Mouse (Mus musculus): ENCODE results near the gene Myo5a.

Myo5a gene

DNA sequence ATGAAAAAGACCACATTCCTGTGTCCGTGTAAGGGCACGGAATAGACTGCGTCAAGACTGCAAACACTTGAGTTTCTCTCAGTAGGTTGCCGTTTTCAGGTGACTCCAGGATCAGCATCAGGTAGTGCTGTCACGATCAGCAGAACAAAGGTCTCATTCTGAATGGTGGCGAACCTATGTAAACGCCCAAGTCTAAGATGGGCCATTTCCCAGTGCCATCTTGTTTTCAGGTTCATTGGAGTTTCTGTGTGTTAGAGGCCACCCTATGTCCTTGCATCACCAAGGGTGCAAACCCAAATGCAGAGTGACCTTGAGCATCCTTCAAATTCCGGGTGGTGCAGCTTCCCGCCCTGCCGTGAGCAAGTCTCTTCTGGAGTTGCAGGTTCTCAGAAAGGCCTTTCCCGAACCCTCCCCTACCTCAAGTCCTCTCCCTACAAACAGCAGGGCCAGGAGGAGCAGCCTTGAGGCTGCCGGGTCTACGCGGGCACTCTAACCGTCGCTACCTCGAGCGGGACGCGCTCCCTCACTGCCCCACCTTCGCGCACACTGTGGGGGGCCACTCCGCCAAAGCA, at the start of gene Myo5a:
Myo5a (plus strand) TSS at position 559 of the 572 bp plus-strand sequence.
- DNase-seq = no peak

DNA sequence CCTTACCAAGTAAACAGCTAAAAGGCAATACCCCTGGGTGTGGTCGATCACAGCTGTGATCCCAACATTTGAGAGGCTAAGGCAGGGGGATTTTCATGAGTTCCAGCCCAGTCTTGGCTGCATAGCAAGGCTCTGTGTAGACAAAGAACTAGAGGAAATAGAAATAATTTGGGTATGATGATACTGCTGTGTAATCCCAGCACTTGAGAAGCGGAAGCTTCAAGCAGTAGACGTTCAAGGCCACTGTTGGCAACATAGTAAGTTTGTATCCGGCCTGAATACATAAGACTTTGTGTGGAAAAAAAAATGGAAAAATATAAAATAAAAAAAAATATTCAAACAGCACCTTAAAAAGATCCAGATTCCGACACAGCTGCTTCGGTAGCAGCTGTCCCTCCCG, 48.3 kb upstream of the Myo5a start:
- no peak for DNase-seq

DNA sequence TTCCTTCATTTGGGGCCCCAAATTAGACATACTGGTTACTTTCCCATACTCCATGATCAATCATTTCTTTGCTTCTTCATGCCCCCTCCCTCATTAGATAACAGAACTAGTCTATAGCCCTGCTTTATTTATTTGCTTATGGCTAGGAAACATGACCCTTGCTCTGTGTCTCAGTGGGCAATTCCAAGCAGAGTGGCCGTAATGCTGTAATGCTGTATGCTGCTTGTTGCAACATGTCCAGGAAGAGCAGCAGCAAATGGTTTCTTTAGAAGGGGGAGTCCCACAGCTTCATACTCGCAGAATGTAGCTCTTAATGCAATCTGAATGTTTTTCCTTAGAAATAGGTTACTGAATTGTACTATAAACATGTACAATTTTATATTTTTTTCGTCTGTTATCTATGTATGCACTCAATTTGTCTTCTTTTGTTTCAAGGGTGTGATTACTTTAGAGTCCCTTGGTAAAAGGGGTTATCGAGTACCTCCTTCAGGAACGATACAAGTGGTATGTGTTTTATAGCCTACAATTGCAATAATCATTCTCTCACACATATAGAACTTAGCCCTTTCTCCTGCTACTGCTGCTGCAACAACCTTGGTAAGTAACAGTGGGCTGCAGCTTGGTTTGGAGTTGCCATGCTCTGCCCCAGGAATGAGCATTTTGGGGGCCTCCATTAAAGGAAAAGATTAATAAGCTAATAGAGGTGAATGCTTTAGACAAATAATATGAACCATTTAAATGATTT, 47.5 kb upstream of the Myo5a start:
- no peak for DNase-seq

DNA sequence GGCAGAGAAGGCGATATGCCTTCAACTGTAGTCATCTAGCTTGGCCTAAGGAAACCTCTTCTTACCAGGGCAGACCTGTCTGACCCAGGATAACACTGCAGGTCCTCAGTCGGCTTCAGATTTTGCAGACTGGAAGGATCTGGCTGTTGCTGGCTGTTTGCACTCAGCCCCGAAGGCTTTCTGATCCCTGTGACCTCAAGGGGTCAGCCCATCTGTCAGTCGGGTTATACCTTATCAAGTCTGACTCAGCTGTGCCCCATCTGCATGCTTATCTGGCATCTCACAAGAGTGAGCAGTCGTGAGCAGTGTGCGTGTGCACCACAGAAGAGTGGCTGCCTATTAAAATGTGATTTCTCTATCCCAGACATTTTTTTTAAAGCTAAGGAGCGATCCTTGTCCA, 46.7 kb upstream of the Myo5a start:
- no peak for DNase-seq

DNA sequence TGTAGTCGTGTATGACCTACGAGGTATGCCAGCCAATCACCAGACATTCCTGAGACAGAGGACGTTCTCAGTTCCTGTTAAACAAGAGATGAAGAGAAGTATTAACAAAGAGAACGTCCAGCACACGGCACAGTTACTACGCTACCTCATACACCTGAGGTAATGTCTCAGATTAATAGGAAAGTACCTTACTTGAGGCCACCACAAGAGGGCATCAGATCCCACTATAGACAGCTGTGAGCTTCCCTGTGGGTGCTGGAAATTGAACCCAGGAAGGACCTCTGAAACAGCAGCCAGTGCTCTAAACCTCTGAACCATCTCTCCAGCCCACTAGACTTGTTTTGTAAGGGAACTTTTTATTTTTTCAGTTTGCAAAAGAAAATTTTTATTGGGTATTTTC, 45.1 kb upstream of the Myo5a start:
- no peak for DNase-seq

DNA sequence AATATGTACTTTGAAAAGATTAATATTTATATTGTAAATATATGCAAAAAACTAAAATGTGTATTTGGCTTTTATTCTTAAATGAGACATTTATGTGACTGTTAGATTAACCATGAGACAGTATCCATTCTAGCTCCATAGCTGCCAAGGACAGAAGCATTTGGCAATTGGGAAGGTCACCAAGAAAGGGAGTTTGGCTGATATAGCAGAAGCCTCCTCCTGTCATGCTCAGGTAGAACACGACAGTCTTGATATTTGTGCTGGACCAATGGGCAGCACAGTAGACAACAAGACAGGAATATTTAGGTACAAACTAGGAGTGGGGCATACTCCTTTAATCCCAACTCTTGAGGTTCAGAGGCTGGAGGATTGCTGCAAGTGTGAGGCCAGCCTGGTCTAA, 38.4 kb upstream of the Myo5a start:
- DNase-seq = no peak

DNA sequence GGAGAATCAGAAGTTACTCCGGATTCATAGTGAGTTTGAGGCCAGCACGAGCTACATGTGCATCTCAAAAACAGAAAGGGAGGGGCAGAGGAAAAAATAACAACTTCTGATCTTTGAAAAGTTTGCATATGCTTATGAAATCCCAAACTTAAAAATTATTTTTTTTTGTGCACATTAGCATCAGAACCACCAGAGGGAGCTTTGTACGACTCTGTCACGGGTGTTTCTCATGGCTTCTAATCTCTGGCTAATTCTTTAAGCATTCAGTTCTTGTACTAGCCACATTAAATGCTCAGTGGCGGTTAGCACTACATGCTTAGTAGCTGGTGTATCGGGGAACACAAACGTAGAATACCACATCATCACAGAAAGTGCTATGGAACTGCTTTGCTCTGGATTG, 37.7 kb upstream of the Myo5a start:
- no peak for DNase-seq

DNA sequence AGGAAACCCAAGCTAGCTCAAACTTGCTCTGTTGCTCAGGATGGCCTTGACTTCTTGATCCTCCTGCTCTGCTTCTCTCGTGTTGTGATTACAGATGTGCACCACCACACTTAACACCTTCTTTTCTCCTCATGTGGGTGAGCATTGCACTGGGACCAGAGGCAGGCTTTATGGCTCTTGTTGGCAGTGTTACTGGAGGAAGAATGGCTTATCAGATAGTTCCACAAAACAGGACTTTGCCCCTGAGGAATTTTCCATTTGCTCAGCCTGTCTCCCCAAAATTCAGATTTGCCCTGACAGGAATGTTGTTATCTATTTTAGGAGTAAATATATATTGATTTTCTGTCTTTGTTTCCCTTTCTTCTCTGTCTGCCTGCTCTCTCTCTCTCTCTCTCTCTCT, 36.1 kb upstream of the Myo5a start:
- no peak for DNase-seq

DNA sequence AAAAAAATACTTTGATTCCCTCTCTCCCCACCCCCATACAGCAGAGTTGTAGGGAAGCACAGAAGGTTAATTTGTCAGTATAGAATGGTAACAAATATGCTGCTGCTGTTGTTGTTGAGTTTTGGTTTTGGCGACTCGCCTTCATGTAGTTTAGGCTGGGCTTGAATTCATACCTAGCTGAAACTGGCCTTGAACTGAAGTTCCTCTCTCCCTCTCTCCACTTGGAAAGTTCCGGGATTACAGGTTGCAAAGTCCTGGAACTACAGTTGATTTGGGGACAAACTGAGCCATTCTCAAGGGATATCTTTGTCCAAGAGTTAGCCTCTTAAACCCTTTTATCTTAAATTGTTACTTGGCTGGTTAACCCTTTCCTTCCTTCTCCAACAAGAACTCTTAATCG, 34.9 kb upstream of the Myo5a start:
- no peak for DNase-seq

DNA sequence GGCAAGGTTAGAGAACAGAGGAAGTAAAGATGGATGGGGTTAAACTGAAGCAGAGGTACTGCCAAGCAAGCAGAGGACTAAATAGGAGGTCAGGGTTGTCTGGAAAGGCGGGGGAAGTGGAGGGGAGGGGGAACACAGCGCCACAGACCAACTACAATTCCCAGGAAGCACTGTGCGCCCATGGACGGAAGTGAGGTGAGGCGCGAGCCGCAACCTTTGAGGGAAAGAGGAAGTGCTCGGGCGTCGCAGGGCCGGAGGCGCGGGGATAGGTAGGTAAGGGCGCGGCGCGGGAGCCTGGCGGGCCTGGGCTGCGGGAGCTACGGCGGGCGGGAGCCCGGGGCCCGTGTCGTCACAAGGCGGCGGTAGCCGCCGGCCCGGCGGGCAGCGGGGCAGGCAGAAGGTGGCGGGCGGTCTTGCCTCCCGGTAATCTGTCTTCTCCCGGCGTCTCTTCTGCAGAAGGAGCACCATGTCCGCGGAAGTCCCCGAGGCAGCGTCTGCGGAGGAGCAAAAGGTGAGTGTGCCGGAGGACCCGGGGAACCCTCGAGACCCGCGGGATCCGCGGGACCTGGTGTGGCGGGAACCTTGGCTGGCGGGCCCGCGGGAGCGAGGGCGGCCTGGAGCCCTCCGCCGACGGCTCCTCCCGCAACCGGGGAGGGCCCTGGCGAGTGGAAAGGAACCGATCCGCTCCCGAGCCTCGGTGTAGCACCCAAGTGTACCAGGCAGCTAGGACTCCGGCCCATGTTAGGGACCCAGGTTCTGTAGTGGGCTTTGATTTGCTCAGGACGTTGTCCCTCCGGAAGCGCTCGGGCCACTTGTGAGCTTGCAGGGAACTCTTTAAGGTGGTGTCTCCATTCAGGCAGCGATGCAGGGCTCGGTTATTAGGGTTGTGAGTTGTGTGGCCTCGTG, 33.1 kb upstream of the Myo5a start, which contains the start of gene Arpp19:
Arpp19 (plus strand) TSS at position 164 of the 906 bp plus-strand sequence.
- peak; percentile 81 for DNase-seq

DNA sequence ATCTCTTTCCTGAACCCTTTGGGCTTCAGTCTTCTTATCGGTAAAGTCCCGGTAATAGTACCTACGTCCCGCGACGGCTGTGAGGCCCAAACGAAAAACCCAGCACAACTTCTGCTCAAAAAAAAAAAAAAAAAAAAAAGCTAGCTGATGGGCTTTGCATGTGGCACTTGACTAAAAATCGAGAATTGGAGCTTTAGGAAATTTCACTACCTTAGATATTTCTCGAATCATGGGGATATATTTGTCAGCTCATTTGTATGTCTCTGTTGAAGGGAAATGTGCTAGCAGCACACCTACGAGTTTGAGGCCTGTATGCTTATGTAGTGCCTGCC, 32.5 kb upstream of the Myo5a start:
- no peak for DNase-seq

DNA sequence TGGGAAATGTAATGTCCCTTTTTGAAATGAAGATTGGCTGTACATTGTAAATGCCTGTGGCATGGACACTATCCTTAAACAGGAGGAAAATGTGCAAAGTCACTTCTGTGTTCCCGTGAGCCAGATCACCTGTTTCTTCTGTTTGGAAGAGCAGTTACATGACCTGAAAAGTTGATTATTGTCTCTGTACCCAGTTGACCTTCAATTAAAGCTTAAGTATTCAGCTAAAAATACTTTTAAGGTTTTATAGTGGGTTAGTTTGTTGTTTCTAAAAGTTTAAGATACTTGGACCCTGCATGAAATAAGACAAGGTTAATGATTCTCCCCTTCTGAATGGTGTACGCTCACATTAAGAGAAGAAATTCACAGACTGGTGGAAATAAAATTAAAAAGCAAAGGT, 30.2 kb upstream of the Myo5a start:
- DNase-seq = no peak

DNA sequence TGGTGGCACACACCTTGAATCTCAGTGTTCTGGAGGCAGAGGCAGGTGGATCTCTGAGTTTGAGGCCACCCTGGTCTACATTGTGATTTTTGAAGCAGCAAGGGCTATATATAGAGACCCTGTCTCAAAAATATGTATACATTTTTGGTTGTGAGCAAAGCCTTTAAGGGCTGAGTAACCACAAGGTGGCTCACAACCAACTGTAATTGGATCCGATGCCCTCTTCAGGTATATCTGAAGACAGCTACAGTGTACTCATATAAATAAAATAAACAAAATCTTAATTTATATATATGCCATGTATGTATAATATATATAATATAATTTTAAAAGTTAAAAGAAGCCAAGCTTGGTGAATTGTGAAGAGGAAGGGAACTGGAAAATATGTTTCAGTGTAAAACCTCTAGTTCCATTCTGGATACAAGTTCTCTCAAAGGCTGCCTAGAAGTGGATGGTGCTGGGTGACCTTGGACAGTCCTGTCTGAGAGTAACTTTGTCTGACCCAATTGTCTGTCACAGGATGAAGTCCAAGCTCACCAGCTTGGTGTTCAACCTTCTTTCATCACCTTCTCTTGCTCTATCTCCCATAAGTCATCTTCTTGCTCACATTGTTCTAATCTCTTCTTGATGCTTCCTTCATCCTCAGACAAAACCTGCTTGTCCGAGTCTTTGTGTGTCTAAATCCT, 28.8 kb upstream of the Myo5a start:
- no peak for DNase-seq

DNA sequence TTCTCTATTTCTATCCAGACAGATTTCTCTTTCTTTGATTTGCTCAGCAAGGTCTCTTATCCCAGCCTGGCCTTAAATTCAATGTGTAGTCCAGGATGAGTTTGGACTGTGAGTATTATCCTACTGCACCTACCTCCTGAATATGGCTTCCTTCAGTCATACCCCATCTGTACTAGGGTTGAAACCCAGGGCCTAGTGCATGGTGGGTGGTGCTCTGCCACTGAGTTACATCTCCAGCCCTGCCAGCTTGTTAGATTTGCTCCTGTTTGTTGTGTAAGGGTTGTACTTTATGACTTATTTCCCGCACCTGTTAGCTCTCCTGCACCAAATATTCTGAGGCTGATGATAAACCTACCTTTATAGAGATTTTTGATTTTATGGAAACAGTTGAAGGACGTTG, 27.6 kb upstream of the Myo5a start:
- DNase-seq = no peak

DNA sequence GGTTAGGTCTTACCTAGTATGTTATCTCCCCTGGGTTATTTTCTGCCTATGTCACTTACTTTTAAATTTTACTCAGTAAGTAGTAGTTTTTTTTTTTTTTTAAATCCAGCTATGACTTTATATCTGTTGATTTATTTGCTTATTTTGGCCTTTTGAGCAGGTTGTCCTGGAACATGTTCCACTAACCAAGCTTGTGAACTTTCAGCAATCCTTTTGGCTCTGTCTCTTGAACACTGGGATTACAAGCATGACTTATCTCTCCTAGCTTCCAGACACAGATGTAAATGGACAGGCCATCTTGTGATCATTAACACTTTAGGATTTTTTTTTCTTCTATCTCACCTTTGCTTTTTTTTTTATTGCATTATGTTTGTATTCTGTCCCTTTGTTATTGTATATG, 23.7 kb upstream of the Myo5a start:
- DNase-seq = no peak

DNA sequence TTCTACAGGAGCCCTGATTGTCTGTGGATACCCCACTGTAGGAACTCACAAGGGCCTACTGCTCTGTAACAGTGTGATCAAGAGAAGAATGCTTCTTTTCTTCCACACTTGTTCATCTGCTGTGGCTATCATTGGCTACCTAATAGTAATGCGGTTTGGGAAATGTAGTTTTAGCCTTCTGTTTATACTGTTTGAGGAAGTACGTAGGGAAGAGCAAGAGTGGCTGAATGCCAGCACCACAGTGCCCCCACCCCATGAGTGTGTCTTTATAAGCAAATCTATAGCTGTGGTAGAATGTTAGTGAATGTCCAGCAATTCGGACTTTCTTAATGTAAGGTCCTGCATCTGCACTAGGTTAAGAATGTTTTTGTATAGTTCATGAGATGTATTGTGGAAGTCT, 21.7 kb upstream of the Myo5a start:
- no peak for DNase-seq

DNA sequence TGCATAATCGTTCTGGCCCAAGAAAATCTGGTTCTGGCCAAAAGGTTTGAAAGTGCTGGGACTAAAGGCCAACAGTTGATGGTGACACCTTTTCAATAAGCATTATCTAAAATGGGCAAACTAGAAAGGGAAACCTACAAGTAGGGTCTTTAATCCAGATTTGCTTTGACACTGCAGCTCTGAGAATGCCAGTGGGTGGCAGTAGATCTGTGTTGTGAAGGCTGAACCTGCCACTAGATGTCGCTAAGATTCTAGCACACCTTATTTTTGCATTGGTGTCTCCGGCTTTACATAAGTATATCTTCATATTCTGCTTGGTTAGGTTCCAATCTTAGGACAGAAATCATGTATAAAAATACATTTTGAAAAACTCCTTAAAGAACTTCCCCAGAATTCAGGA, 20.8 kb upstream of the Myo5a start:
- DNase-seq = peak; percentile 82

DNA sequence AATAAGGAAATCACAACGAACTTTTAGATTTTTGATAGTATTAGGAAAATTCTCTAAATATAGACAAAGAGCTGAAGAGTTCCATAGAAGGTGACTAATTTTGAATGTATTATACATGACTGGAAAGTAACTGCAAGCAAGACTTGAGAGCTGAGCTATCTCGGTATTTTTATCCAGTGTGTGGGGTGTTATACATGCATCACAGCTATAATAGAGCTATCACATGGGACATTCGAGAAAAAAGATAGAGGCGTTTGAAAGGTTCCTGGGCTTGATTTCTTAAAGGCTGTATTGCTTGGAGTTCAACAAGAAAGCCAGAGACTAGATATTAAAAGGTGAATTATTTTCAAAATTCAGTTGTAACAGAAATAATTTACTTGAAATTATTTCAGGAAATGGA, 19.0 kb upstream of the Myo5a start:
- DNase-seq = no peak

DNA sequence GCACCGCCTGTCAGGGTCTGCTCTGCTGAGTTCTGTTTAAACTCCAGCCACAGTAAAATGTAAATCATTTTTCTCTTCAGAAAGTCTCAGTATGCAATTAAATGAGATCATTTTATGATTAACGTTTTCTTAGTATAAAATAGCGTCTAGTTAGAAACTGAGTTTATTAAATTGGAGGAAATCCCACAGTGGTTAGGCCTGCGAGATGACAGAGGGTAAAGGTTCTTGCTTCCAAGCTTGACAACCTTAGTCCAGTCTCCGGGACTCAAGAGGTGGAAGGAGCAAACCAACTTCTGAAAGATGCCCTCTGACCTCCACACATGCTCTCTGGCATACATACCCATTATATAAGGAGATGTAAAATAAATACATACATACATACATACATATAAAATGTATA, 15.8 kb upstream of the Myo5a start:
- DNase-seq = no peak

DNA sequence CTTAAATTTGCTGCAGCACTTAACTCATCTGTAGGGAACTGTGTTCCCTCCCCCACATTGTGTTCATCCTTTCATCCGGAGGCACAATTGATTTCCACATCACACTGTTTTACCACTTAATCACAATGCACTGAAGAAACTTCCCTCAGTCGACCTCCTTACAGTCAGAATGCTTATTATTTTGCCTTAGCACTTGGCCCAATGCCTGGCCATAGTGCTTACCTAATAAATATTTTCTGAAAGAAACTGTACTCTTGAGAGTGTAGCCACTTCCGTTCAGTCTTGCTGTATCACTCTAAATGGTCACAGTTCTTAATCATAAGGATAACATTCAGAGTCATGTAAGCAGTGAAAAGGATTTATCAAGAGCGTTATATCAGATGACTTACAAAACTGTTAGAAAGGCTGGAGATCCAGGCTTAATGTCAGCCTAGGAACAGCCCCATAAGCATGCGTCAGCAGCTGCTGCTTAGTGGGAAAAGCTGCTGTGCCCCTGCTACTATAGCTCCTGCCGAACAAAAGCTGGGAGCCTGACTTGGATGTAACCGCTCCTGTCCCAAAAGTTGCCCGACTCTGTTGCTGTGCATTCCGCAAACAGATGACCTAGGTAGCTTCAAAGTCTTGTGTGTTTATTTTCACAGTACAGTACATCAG, 6.0 kb upstream of the Myo5a start:
- DNase-seq = no peak

DNA sequence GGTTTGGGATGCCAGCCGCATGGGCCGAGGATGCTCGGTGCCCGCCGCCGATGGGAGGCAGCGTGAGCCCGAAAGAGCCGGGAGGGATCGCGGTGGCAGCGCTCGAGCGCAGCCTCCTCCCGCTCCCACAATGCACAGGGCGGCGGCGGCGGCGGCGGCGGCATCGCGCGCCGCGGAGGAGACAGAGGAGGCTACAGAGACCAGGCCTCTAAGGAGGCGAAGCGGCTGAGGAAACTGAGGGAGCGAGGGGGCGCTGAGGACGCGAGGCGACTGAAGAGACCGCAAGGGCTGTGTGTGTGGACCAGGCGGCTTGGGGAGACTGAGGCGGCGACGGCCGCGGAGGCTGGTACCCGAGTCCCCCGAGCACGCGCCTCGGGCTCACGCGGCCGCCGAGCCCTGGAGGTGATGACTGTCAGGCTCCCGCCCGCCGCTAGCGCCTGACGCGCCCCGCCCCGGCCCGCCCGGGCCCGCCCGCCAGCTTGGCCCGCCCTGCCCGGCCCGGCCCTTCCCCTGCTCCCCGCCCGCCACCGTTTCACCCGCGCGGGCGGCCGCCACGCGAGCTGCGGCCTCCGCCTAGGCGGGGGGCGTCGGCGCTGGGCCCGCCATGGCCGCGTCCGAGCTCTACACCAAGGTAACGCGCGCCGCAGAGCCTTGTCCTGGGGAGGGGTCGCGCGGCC, 352 bp downstream of the Myo5a start:
- DNase-seq = peak; percentile 82

DNA sequence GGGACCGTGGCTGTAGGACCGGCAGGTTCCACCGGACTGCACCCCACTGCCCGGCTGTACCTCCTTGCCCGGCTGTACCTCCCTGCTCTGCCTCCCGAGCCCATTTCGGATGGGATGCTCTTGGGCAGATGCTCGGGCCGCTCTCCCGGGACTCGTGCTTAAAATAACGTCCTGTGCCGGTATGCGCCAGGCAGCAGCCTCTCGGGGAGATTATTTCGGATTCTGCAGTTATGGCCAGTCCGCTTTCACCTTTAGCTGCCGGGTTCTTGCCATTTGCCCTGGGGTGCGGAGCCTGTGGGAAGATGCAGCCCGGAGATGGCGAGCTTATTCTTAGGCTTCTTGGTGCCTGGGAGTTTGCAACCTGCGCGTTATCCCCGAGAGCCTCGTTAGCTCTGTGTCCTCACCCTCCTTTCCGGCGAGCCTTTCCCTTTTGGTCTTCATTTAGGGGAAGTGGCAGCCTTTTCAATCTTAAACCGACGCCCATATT, 934 bp downstream of the Myo5a start:
- no peak for DNase-seq
